Mouse (Mus musculus) liver, postnatal 0 days (tissue): ENCODE measurements around the gene Ntng1.

Experiments
- CTCF ChIP-seq: sonication (generic); IDR thresholded peaks from 2 replicates; pipeline ENCODE4 v1.5.1; 2016; ENCODE audit warnings: antibody characterized with exemption, low read depth
- EP300 ChIP-seq: IDR thresholded peaks from 2 replicates; pipeline ENCODE4 v1.6.1; 2016; ENCODE audit warnings: antibody characterized with exemption, low read depth, mild to moderate bottlenecking

DNA sequence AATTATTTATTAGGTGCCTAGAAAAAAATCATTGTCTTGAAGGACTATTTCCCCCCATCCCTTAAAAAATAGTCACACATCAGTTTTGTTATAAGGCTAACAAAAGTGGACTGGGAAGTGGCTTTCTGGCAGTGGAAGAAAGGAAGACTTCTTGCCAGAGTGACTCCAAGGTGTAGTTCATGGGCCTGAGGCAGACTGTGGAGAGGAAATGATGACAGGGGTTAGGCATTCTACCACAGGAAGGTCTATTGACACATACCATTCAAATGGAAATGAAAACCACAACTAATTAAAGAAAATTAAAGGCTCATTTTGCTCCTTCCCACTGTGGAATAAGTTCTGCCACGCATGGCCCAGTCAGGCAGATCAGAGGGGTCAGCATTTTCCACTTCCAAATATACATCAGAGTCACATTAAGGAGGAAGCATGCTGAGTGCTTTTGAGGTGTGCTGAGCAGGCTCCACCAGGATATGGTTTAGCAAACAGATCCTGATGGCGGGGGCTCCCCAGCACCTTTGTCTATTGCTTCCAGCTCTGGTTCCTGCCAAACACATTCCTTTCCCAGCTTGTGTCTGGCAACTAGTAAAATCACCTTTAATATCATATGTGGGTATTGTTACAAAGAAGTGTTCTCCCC, 403.2 kb downstream of the Ntng1 start:
- TF ChIP-seq CTCF (no peak), EP300 (no peak)
